Mouse (Mus musculus) midbrain, embryonic 12.5 days (tissue): ENCODE results near the gene Cacna1h. TPM values are rescaled to one million over a fixed set of nuclear protein-coding genes. Genes with fewer than 3 reads are reported as not detected.

Source experiments
- ATAC-seq: fragments of 200-750 bp; cut with Nextera tagmentation; 2 replicates; pipeline ENCODE4 v1.8.0; 2017; ENCODE audit warnings: low read depth, moderate TSS enrichment, moderate library complexity; ENCODE audit not compliant: low FRiP score
- H3K27ac ChIP-seq: fragments of 300-500 bp; sonication (generic); replicated peaks from 2 replicates; pipeline ENCODE4 v1.5.1; 2016; ENCODE audit warnings: mild to moderate bottlenecking
- H3K27me3 ChIP-seq: fragments of 300-500 bp; sonication (generic); 2 replicates; pipeline ENCODE4 v1.6.1; 2016; ENCODE audit warnings: mild to moderate bottlenecking
- H3K36me3 ChIP-seq: fragments of 300-500 bp; sonication (generic); 2 replicates; pipeline ENCODE4 v1.6.1; 2016
- H3K4me1 ChIP-seq: fragments of 300-500 bp; sonication (generic); 2 replicates; pipeline ENCODE4 v1.6.1; 2016
- H3K4me2 ChIP-seq: fragments of 300-500 bp; sonication (generic); replicated peaks from 2 replicates; pipeline ENCODE4 v1.6.1; 2016; ENCODE audit warnings: mild to moderate bottlenecking, moderate library complexity
- H3K4me3 ChIP-seq: fragments of 300-500 bp; sonication (generic); 2 replicates; pipeline ENCODE4 v1.5.1; 2016; ENCODE audit warnings: mild to moderate bottlenecking
- H3K9ac ChIP-seq: fragments of 300-500 bp; sonication (generic); replicated peaks from 2 replicates; pipeline ENCODE4 v1.6.1; 2016; ENCODE audit warnings: mild to moderate bottlenecking, moderate library complexity
- H3K9me3 ChIP-seq: fragments of 300-500 bp; sonication (generic); 2 replicates; pipeline ENCODE4 v1.6.1; 2016; ENCODE audit warnings: mild to moderate bottlenecking
- WGBS: fragments of 180-500 bp; shearing (Covaris S2); methylation state at CpG from one replicate; pipeline ENCODE4 v1.1.7; 2016; 5-methylcytosine and 5-hydroxymethylcytosine counted together
- polyA plus RNA-seq: library from polyadenylated mRNA; unstranded; fragments of >200 nt; fragmentation: Nextera tagmentation; extraction: Ambion mirVana; gene quantifications from 2 replicates; pipeline ENCODE4 v1.2.1, GENCODE M21; 2016

The Cacna1h gene
- 9.7 and 10.4 TPM in 2 replicates for polyA plus RNA-seq

DNA sequence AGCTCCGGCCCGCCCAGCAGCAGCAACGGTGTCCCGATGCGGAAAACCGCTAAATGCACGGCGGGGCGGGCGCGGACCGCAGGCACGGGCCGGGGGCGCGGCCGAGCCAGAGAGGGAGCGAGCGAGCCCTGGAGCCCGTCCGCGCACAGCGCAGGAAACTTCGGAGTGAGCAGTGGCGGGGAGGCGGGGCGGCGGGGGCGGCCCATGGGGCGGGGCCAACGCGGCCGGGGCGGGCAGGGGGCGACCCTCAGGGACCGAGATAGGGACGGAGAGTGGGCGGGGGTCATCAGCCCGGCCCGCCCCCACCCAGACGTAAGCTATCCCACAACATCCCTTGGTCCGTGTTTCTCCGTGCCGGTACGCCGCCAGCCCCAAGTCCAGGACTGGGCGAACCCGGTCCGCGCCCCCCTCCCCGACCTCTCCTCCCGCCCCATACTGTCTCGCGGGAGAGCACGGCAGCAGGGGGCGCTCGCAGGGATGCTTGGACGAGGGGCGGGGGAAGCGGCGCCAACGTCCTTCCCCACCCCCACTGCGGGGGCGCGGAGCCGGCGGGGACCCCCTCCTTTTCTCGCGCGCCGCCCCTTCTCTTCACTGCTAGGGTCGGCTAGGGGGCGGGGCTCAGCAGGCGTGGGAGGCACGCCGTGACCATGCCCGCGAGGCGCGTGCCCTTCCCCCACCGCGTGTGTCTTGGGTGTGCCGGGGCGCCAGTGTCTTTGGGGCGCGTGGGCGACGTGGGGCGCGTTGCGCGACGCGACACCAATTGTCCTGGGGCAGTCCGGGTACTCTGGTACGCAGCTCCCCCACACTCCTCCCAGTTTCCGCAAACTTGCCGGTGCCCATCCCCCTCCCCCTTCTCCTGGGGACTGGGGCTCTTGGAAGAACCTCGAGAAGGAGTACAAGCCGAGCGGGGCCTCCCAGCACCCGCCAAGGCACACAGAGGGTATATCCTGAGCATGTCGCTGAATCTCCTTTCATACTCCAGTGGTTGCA is at the start of gene Cacna1h:
TSS of gene Cacna1h (minus strand) at position 167 of the 990 bp plus-strand sequence.
- peak; percentile 85 for ATAC-seq

DNA sequence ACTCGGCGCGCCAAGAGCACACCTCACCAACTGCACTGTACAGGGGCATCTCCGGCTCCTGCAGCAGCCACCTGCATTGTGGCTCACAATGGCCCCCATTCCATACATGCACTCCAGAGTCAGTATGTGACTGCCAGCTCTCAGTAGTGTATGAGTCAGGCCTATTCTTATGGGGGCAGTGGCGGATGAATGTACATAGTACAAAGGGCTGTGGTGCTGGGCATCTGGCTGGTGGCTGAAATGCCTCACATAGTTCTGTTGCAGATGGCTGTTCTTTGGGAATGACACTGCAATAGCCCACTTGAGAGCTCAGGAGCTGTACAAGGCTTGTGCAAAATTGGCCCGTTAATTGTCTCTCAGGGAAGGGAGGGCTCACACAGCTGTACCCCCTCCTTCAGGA is 48.5 kb upstream of the Cacna1h start:
- Histone ChIP-seq H3K9me3 (no peaks in the 10 kb centered on the region), H3K4me3 (no peak overlapping the region), H3K36me3 (no peaks in the 10 kb centered on the region), H3K9ac (no peak overlapping the region), H3K4me2 (no peak overlapping the region), H3K27me3 (peaks cover 26% of the 10 kb centered on the region), H3K4me1 (0 out of 2 replicates have a peak, but pooled peaks cover 2% of the 10 kb centered on the region), H3K27ac (no peak overlapping the region)
- 91% methylated on average over 6 of the region's 6 CpGs for WGBS
- ATAC-seq = no peak

More for the DNA sequence above, at the start of gene Cacna1h:
- H3K4me3 ChIP-seq = peak within 1 kb of the TSS; percentile 77
- H3K4me1 ChIP-seq = peaks cover 45% of the 10 kb centered on the region
- H3K4me2 ChIP-seq = peak within 1 kb of the TSS; percentile 96
- peak within 1 kb of the TSS; percentile 78 for H3K9ac ChIP-seq
- H3K36me3 ChIP-seq = no peaks in the 10 kb centered on the region
- H3K27ac ChIP-seq = peak within 1 kb of the TSS; percentile 83
- peaks cover 74% of the 10 kb centered on the region for H3K27me3 ChIP-seq
- no peaks in the 10 kb centered on the region for H3K9me3 ChIP-seq
- WGBS = under 1% methylated on average over 71 of the region's 103 CpGs

DNA sequence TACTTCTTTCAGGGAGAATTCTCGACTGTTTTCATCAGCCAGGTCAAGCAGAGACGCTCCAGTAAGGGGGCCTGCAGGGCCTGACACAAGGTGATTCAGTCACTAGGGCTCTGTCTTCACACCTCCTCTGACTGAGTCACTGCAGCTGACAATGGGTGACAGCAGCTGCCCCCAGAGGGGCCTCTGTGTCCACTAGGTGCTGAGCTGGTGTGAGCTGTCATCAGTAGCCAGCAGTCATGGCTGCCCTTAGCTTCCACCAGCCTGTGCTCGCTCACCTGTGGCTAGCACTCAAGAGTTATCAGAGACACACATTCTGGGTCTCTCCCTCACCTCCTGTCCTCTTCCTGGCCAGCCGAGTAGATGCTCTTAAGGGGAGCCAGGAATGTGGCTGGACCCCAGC is 47.2 kb upstream of the Cacna1h start:
- H3K27me3 ChIP-seq = peaks cover 36% of the 10 kb centered on the region
- 0 out of 2 replicates have a peak, but pooled peaks cover 2% of the 10 kb centered on the region for H3K4me1 ChIP-seq
- H3K4me3 ChIP-seq = no peak overlapping the region
- ATAC-seq = no peak
- H3K4me2 ChIP-seq = no peak overlapping the region
- H3K27ac ChIP-seq = no peak overlapping the region
- 68% methylated on average over 4 of the region's 4 CpGs for WGBS
- H3K9me3 ChIP-seq = no peaks in the 10 kb centered on the region
- H3K9ac ChIP-seq = no peak overlapping the region
- H3K36me3 ChIP-seq = no peaks in the 10 kb centered on the region

DNA sequence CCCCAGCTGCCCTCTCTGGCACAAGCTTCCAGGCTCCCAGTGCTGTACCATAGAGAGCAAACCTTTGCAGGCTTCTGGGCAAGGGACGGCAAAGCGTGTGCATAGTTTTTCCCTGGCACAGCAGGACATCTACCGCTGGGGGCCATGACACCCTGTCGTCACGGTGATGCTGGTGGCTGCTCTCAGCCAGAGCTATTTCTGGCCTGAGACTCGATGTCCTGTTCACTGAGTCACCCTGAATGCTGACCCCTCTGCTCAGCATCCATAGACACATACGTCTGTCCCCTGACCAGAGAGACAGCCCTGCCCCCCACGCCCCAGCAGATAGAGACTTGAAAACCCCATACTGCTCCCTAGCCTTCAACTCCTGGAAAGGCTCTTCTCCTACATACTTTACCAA is 46.6 kb upstream of the Cacna1h start:
- Histone ChIP-seq H3K27me3 (peaks cover 37% of the 10 kb centered on the region), H3K4me2 (no peak overlapping the region), H3K4me1 (0 out of 2 replicates have a peak, but pooled peaks cover 2% of the 10 kb centered on the region), H3K36me3 (no peaks in the 10 kb centered on the region), H3K9me3 (no peaks in the 10 kb centered on the region), H3K9ac (no peak overlapping the region), H3K27ac (no peak overlapping the region), H3K4me3 (no peak overlapping the region)
- 51% methylated on average over 8 of the region's 8 CpGs for WGBS
- no peak for ATAC-seq

DNA sequence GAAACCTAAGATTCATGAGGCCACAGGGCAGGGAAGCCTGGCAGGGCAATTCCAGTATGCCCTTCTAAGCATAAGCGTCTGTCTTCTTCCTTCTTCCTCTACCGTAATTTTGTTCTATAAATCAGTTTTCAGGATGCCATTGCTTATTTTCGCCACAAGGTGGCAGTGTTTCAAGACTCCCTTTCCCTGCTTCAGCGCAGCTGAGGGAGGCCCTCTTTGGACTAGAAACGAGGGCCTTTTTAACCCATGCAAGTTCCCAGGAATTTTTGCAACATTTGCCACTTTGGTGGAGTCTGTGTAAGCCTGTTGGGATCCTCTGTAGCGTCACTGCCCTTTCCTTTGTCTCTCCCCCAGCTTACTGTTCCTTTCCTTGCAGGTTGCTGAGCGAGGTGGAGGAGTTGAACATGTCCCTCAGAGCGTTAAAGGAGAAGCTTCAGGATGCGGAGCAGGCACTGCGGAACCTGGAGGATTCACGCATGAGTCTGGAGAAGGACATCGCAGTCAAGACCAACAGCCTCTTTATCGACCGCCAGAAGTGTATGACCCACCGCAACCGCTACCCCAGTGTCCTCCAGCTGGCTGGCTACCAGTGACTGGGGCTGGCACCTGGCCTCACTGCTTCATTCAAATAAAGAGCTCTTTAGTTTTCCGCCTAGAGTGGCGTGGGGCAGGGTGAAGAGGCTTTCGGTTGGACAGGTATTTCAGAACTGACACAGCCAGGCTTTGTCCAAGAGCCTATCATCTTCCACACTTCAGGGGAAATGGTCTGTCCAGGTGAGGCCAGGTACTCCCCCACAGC is 42.6 kb upstream of the Cacna1h start:
- H3K27me3 ChIP-seq = peaks cover 72% of the 10 kb centered on the region

DNA sequence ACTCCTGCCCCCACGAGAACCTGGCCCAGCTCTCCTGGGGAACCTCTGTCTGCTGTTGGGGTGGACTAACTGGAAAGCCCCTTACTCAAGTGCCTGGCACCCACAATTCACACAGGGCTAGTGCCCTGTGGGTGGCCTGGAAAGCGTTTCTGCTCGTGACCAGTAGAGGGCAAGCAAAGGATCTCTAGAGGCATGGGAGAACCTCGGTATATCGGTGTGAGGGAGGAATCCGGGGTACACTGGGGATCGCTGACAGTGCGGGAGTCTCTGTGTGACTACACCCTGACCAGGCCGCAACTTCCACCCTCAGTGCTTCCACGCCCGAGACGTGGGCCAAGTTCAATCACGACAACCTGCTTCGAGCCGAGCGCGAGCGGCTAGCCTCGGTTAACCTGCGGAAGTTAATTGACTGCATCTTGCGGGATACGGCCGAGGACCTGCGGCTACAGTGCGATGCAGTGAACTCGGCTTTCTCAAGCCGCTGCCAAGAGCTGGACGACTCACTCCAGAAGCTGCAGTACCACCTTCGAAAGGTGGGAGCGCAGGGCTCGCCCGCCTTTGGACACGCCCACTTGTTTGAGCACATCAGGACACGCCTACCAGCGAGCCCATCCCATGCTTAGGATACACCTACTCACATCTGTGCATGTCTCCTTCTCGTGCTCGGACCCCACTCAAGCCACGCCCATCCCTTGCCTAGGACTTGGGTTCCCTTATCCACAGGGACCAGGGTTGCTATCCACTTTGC is 40.9 kb upstream of the Cacna1h start:
- H3K4me1 ChIP-seq = peaks cover 14% of the 10 kb centered on the region
- H3K4me3 ChIP-seq = peak overlapping the region; percentile 29
- H3K9ac ChIP-seq = no peak overlapping the region
- peak; percentile 63; the same call in 1 of the 2 replicates for ATAC-seq
- peak overlapping the region; percentile 50 for H3K4me2 ChIP-seq
- no peaks in the 10 kb centered on the region for H3K9me3 ChIP-seq
- no peaks in the 10 kb centered on the region for H3K36me3 ChIP-seq
- H3K27me3 ChIP-seq = peaks cover 75% of the 10 kb centered on the region
- no peak overlapping the region for H3K27ac ChIP-seq
- WGBS = 2% methylated on average over 38 of the region's 38 CpGs

More for the DNA sequence above, 42.6 kb upstream of the Cacna1h start:
- no peak for ATAC-seq
- WGBS = 42% methylated on average over 19 of the region's 19 CpGs
- H3K4me3 ChIP-seq = no peak overlapping the region
- no peak overlapping the region for H3K9ac ChIP-seq
- H3K36me3 ChIP-seq = no peaks in the 10 kb centered on the region
- H3K4me1 ChIP-seq = peaks cover 14% of the 10 kb centered on the region
- H3K4me2 ChIP-seq = no peak overlapping the region
- H3K9me3 ChIP-seq = no peaks in the 10 kb centered on the region
- H3K27ac ChIP-seq = no peak overlapping the region

DNA sequence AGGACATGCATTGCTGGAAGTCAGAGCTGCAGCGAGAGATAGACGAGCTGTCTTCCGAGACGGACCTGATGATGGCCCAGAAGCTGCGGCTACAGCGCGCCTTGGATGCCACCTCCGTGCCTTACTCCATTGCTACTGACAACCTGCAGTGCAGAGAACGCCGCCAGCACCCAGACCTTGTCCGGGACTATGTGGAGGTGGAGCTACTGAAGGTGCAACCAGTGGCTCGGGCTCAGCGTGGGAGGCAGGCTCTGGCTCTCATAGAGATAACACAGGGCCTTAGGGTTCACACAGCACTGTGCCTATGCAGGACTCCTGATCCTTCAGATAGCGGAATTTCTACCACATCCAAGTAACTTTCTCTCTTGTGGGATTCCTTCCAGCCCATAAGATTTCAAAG is 38.5 kb upstream of the Cacna1h start:
- 63% methylated on average over 14 of the region's 14 CpGs for whole genome bisulfite sequencing
- Histone ChIP-seq H3K9ac (no peak overlapping the region), H3K4me2 (no peak overlapping the region), H3K9me3 (no peaks in the 10 kb centered on the region), H3K4me1 (peaks cover 14% of the 10 kb centered on the region), H3K4me3 (no peak overlapping the region), H3K27me3 (peaks cover 73% of the 10 kb centered on the region), H3K36me3 (no peaks in the 10 kb centered on the region), H3K27ac (no peak overlapping the region)
- ATAC-seq = no peak

DNA sequence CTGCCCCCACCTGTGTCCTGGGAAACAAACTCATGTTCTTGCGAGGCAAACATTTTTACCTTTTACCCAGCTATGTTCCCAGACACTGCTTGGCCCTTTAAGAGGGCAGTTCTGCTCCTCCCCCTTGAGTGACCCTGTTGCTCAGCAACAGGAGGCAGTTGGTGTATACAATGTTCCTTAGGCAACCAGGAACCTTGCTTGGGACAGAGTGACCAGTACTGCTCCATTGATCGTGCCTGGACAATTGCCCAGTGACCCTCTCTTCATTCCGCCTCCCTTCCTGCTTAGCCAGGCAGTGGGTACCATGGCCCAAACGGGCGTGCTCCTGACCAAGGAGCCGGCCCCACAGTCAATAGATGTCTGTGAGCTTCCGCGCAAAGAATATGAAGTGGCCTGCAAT is 37.8 kb upstream of the Cacna1h start:
- Histone ChIP-seq H3K27ac (no peak overlapping the region), H3K4me1 (peaks cover 14% of the 10 kb centered on the region), H3K4me3 (no peak overlapping the region), H3K9ac (no peak overlapping the region), H3K4me2 (no peak overlapping the region), H3K27me3 (peaks cover 67% of the 10 kb centered on the region), H3K9me3 (no peaks in the 10 kb centered on the region), H3K36me3 (no peaks in the 10 kb centered on the region)
- no peak for ATAC-seq
- 40% methylated on average over 8 of the region's 8 CpGs for WGBS

DNA sequence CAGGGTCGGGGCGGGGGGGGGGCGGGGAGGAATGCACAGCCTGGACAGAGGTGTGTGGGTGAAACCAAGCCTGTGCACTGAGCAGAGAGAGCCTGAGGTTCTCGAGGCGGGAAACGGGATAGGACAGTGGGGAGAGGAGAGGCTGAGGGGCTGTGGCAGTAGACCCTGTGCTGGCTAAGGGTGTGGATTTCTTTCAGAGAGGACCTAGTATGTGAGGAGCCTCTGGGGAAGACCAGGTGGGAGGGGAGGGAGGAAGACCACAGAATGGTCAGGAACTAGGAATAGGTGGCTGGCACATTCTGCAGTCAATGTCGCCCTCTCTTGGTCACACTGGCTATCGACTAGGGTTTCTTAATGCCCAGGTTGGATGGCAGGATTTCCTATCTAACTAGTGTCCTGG is 36.2 kb upstream of the Cacna1h start:
- Histone ChIP-seq H3K9ac (no peak overlapping the region), H3K36me3 (no peaks in the 10 kb centered on the region), H3K4me3 (no peak overlapping the region), H3K27me3 (peaks cover 54% of the 10 kb centered on the region), H3K4me2 (no peak overlapping the region), H3K27ac (no peak overlapping the region), H3K4me1 (peaks cover 11% of the 10 kb centered on the region), H3K9me3 (no peaks in the 10 kb centered on the region)
- 0 out of 2 replicates have a peak, but pooled peaks have one; percentile 19 for ATAC-seq
- WGBS = 37% methylated on average over 8 of the region's 8 CpGs

DNA sequence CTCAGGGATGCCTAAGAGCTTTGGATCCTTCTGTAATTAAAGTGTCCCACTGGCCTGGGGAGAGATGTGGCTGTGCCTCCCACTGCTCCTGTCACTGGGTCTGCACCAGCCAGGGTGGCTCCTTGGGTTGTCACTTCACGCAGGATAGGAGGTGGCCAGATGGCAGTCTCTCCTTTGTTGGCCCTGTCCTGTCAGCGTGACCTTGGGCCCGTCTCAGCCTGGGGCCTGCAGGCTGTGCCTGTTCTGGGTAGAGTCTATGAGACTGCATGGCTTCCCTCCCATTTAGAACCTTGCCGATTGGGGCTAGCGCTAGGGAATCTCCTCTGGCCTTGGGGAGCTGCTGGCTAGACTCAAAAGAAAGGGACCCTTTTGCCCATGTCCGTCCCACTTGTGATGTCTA is 34.7 kb upstream of the Cacna1h start:
- Histone ChIP-seq H3K9me3 (no peaks in the 10 kb centered on the region), H3K4me1 (peaks cover 5% of the 10 kb centered on the region; the same call in 1 of the 2 replicates), H3K27me3 (peaks cover 39% of the 10 kb centered on the region), H3K4me3 (no peak overlapping the region), H3K36me3 (no peaks in the 10 kb centered on the region), H3K9ac (no peak overlapping the region), H3K4me2 (no peak overlapping the region), H3K27ac (no peak overlapping the region)
- ATAC-seq = no peak
- WGBS = 73% methylated on average over 6 of the region's 6 CpGs

DNA sequence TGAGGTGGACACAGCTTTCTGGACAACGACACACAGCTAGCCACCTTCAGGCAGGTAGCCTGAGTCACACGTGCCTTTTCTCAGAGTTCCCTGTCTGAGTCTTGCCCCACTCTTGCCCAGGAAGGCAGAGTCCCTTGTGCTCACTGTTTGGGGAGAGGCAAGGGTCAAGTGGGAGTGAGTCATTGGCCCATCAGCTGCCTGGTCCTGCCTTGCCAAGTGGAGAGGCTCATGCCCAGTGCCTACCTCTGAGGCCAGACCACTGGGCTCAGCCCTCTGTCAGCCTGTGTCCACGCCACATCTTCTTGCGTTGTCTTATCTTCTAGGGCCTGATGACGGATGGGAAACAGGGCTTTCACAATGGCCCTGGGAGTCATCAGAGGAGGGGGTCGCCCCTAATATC is 34.2 kb upstream of the Cacna1h start:
- Histone ChIP-seq H3K36me3 (no peaks in the 10 kb centered on the region), H3K4me1 (peaks cover 6% of the 10 kb centered on the region), H3K4me3 (no peak overlapping the region), H3K4me2 (no peak overlapping the region), H3K27me3 (peaks cover 34% of the 10 kb centered on the region), H3K27ac (no peak overlapping the region), H3K9ac (no peak overlapping the region), H3K9me3 (no peaks in the 10 kb centered on the region)
- ATAC-seq = no peak
- 85% methylated on average over 6 of the region's 6 CpGs for WGBS
